Mouse (Mus musculus): Measurements from ENCODE around the gene Btnl1. TPM values are rescaled to one million over a fixed set of nuclear protein-coding genes. Genes with fewer than 3 reads are reported as not detected.

The Btnl1 gene
- polyA plus RNA-seq, 1 experiment from 2014 or later = 0.31 TPM

DNA sequence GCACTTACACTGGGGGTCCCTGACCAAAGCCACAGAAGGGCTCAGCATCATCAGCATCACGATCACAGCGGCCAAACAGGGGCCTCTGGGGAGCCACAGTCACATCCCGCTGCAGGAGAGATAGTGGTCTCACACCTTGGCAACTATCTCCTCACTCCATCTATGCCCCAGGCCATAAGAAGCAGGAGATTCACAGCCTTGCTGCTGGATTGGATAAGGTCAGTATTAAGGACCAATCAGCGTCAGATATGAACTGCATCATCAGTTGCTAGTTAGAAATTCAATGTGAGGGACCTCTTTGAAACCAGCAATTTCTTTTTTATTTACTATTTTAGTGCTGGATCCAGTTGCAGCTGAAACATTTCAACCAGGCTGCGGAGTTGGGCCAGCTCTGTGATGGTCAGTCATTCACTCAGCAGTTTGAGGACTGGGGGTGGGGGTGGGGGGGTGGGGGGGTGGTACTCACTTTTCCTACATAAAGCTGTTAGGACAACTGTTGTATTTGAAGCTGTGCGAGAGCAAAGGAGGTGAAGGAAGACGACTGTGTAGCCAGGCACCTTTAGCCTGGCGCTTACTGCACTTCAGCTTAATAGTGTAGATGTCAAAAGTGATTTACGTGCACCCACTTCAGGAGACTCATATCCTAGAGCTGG, 21.3 kb downstream of the Btnl1 start:
- no peak for ATAC-seq (ENCODE audit: low read depth)
- Histone ChIP-seq H3K36me3 (ENCODE audit: control insufficient read depth, insufficient read depth) (no peaks in the 10 kb centered on the region), H3K9me3 (replicated peaks; ENCODE audit: control insufficient read depth, low read length) (no peaks in the 10 kb centered on the region), H3K4me1 (ENCODE audit: control insufficient read depth, low read depth, low read length) (no peaks in the 10 kb centered on the region), H3K4me2 (ENCODE audit: low read depth, low read length) (peak overlapping the region; percentile 72), H3K4me3 (ENCODE audit: low read depth, low read length) (peak overlapping the region; percentile 55), H3K27me3 (ENCODE audit: control insufficient read depth, insufficient read depth, low read depth, low read length) (peaks cover 5% of the 10 kb centered on the region; the same call in 1 of the 2 replicates), H3K27ac (ENCODE audit: low read length) (no peak overlapping the region), H3K9ac (ENCODE audit: low read depth, low read length) (no peak overlapping the region)
- 15% methylated on average over 9 of the region's 9 CpGs for WGBS (ENCODE audit: insufficient replicate concordance)

DNA sequence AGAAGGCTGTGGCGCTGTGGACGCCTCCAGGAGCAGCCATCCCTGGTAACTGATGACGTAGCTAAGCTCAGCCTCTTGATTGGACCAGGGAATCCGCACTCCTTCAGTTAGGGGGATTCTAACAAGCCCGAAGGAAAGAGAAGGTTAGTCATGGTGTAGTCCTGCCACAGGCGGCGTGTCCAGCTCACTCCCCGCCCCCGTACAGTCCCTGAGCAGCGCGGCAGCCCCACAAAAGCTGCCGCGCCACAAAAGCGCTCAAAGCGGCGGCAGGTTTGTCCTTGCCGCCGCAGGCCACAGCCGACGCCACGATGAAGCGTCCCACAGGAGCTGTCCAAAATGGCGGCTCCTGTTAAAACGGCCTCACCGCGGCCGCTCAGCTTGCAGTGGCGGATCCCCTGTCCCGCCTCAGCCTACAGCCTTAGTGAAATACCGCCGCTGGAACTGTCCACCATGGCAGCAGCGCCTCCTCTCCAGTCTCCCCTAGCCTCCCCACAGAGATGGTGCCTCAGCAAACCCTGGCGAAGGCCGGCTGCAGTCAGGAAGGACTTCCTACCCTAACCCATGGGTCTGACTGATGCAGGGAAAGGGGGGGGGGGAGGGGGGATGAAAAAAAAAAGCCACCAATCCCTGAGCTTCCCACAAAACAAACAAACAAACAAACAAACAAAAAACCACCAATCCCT, 21.9 kb downstream of the Btnl1 start, which contains the start of gene BC051142:
Gene BC051142 (plus strand): TSS at position 110 of the 683 bp plus-strand sequence.
- Histone ChIP-seq H3K4me1 (ENCODE audit: control insufficient read depth, low read depth, low read length) (no peaks in the 10 kb centered on the region), H3K27ac (ENCODE audit: low read length) (no peak within 1 kb of the TSS), H3K36me3 (ENCODE audit: control insufficient read depth, insufficient read depth) (no peaks in the 10 kb centered on the region), H3K4me2 (ENCODE audit: low read depth, low read length) (peak within 1 kb of the TSS; percentile 72), H3K9me3 (replicated peaks; ENCODE audit: control insufficient read depth, low read length) (no peaks in the 10 kb centered on the region), H3K4me3 (ENCODE audit: low read depth, low read length) (peak within 1 kb of the TSS; percentile 55), H3K9ac (ENCODE audit: low read depth, low read length) (peak within 1 kb of the TSS; percentile 31; the same call in 1 of the 2 replicates), H3K27me3 (ENCODE audit: control insufficient read depth, insufficient read depth, low read depth, low read length) (peaks cover 5% of the 10 kb centered on the region; the same call in 1 of the 2 replicates)
- WGBS (ENCODE audit: insufficient replicate concordance) = under 1% methylated on average over 34 of the region's 34 CpGs
- ATAC-seq (ENCODE audit: low read depth) = peak; percentile 59; the same call in 1 of the 2 replicates

DNA sequence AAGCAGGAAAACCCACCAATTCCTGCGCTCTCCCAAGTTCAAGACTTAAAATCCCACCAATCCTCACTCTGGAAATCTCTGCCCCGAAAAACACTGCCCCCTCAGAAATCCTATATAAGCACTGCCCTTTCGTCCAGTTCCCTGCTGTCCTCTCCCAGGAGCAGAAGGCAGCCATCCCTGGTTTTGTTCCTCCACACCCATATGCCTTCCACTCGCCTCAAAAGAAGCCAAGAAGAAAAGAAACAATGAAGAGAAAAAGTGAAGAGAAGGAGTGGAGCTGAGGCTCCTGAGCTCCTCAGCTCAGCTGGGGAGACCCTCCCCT, 22.4 kb downstream of the Btnl1 start:
- 53% methylated on average over 4 of the region's 4 CpGs for WGBS (ENCODE audit: insufficient replicate concordance)
- ATAC-seq (ENCODE audit: low read depth) = no peak
- H3K27ac ChIP-seq (ENCODE audit: low read length) = no peak overlapping the region
- H3K9me3 ChIP-seq (replicated peaks; ENCODE audit: control insufficient read depth, low read length) = no peaks in the 10 kb centered on the region
- no peak overlapping the region for H3K4me2 ChIP-seq (ENCODE audit: low read depth, low read length)
- H3K4me1 ChIP-seq (ENCODE audit: control insufficient read depth, low read depth, low read length) = no peaks in the 10 kb centered on the region
- H3K4me3 ChIP-seq (ENCODE audit: low read depth, low read length) = no peak overlapping the region
- H3K9ac ChIP-seq (ENCODE audit: low read depth, low read length) = no peak overlapping the region
- H3K27me3 ChIP-seq (ENCODE audit: control insufficient read depth, insufficient read depth, low read depth, low read length) = peaks cover 5% of the 10 kb centered on the region; the same call in 1 of the 2 replicates
- no peaks in the 10 kb centered on the region for H3K36me3 ChIP-seq (ENCODE audit: control insufficient read depth, insufficient read depth)

DNA sequence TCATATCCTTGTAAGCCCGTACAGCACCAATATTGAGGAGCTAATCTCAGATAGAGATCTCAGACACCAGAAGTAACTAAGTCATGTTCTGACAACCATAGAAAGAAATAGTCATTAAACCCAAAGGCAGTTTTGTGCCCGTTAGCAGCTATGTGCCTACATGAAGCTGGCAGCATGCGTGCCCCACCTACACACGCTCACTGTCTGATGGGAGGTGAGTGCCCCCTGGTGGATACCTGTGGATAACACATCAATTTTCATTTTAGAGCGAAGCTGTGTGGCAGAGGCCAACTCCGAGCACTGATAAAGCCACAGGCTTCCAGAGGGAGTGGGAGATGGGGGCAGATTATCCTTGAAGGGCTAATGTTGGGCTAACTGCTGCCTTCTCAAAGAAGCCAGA, 34.2 kb downstream of the Btnl1 start:
- Histone ChIP-seq H3K27ac (ENCODE audit: low read length) (no peak overlapping the region), H3K4me3 (ENCODE audit: low read depth, low read length) (no peak overlapping the region), H3K9me3 (replicated peaks; ENCODE audit: control insufficient read depth, low read length) (no peaks in the 10 kb centered on the region), H3K36me3 (ENCODE audit: control insufficient read depth, insufficient read depth) (no peaks in the 10 kb centered on the region), H3K9ac (ENCODE audit: low read depth, low read length) (no peak overlapping the region), H3K27me3 (ENCODE audit: control insufficient read depth, insufficient read depth, low read depth, low read length) (no peaks in the 10 kb centered on the region; the same call in 1 of the 2 replicates), H3K4me2 (ENCODE audit: low read depth, low read length) (no peak overlapping the region), H3K4me1 (ENCODE audit: control insufficient read depth, low read depth, low read length) (no peaks in the 10 kb centered on the region)
- no peak for ATAC-seq (ENCODE audit: low read depth)
- WGBS (ENCODE audit: insufficient replicate concordance) = 14% methylated on average over 6 of the region's 6 CpGs

DNA sequence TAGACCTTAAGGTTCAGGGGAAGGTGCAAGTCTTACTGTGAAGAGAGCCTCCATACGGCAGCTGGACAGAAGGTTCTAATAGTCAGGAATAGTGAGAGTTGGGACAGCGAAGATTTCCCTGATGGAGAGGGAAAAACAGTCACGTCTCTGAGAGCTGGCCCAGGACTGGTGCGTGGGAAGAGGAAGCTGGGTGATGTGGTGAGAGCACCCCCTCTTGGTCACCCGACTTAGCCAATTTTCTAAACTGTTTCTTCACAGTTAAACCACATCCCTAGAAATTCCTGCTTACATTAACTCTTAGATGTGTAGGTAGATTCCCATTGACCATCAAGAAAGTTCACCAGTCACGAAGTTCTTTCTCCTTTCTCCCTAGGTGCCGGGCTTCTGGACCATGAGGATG, 43.1 kb downstream of the Btnl1 start:
- no peak for ATAC-seq (ENCODE audit: low read depth)
- H3K27me3 ChIP-seq (ENCODE audit: control insufficient read depth, insufficient read depth, low read depth, low read length) = no peaks in the 10 kb centered on the region
- no peak overlapping the region for H3K9ac ChIP-seq (ENCODE audit: low read depth, low read length)
- 43% methylated on average over 7 of the region's 7 CpGs for WGBS (ENCODE audit: insufficient replicate concordance)
- no peak overlapping the region for H3K27ac ChIP-seq (ENCODE audit: low read length)
- no peaks in the 10 kb centered on the region for H3K9me3 ChIP-seq (replicated peaks; ENCODE audit: control insufficient read depth, low read length)
- no peaks in the 10 kb centered on the region for H3K36me3 ChIP-seq (ENCODE audit: control insufficient read depth, insufficient read depth)
- no peak overlapping the region for H3K4me3 ChIP-seq (ENCODE audit: low read depth, low read length)
- H3K4me2 ChIP-seq (ENCODE audit: low read depth, low read length) = no peak overlapping the region
- H3K4me1 ChIP-seq (ENCODE audit: control insufficient read depth, low read depth, low read length) = no peaks in the 10 kb centered on the region

DNA sequence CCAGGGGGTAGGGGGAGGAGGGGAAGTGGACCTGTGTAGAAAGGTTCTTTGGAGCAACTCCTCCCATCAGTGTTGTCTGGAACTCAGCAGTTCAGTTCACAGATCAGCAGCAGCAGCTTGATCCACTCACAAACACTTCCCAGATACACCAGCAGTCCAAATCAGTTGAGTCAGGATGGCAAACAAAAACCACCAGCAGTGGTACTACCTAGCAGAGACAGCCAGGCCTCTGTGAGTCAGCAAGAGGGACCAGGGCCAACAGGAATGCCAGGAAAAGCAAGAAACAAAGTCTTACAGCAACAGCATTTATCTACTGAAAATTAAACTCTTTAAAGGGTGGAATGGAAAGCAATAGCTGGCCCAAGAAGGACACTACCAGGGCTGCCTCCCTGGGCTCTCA, 50.7 kb downstream of the Btnl1 start:
- no peak overlapping the region for H3K4me2 ChIP-seq (ENCODE audit: low read depth, low read length)
- no peak overlapping the region for H3K4me3 ChIP-seq (ENCODE audit: low read depth, low read length)
- no peaks in the 10 kb centered on the region for H3K36me3 ChIP-seq (ENCODE audit: control insufficient read depth, insufficient read depth)
- no peak overlapping the region for H3K9ac ChIP-seq (ENCODE audit: low read depth, low read length)
- H3K27ac ChIP-seq (ENCODE audit: low read length) = no peak overlapping the region
- no peak for ATAC-seq (ENCODE audit: low read depth)
- no peaks in the 10 kb centered on the region for H3K27me3 ChIP-seq (ENCODE audit: control insufficient read depth, insufficient read depth, low read depth, low read length)
- no peaks in the 10 kb centered on the region for H3K4me1 ChIP-seq (ENCODE audit: control insufficient read depth, low read depth, low read length)
- H3K9me3 ChIP-seq (replicated peaks; ENCODE audit: control insufficient read depth, low read length) = no peaks in the 10 kb centered on the region

Other genes starting within 250 kb of the Btnl1 start
- 0.74 and 1.0 TPM in 2 replicates for gene H2-DMb2, start 233.8 kb upstream of the Btnl1 start, polyA plus RNA-seq (2015; fragmentation: Nextera tagmentation; extraction: Ambion mirVana)
- 1.3 and 1.5 TPM in 2 replicates for gene H2-DMb1, start 224.1 kb upstream of the Btnl1 start, polyA plus RNA-seq (2015; fragmentation: Nextera tagmentation; extraction: Ambion mirVana)
- gene Tap1, start 189.6 kb upstream of the Btnl1 start, polyA plus RNA-seq (2015; fragmentation: Nextera tagmentation; extraction: Ambion mirVana) = 3.8 and 4.2 TPM in 2 replicates
- gene Psmb9, start 189.4 kb upstream of the Btnl1 start, polyA plus RNA-seq (2015; fragmentation: Nextera tagmentation; extraction: Ambion mirVana) = 9.6 and 9.7 TPM in 2 replicates
- gene Psmb8, start 179.4 kb upstream of the Btnl1 start, polyA plus RNA-seq (2015; fragmentation: Nextera tagmentation; extraction: Ambion mirVana) = 17.7 and 18.5 TPM in 2 replicates
- gene Tap2, start 173.6 kb upstream of the Btnl1 start, polyA plus RNA-seq (2015; fragmentation: Nextera tagmentation; extraction: Ambion mirVana) = 6.7 TPM in 2 replicates
- gene H2-Ob, start 138.2 kb upstream of the Btnl1 start, polyA plus RNA-seq (2015; fragmentation: Nextera tagmentation; extraction: Ambion mirVana) = 0.44 and 0.54 TPM in 2 replicates
- 8.9 and 12.0 TPM in 2 replicates for gene H2-Ab1, start 119.4 kb upstream of the Btnl1 start, polyA plus RNA-seq (2015; fragmentation: Nextera tagmentation; extraction: Ambion mirVana)
- gene H2-Aa, start 89.3 kb upstream of the Btnl1 start, polyA plus RNA-seq (2015; fragmentation: Nextera tagmentation; extraction: Ambion mirVana) = 4.3 and 4.7 TPM in 2 replicates
- gene H2-Eb1, start 71.3 kb upstream of the Btnl1 start, polyA plus RNA-seq (2015; fragmentation: Nextera tagmentation; extraction: Ambion mirVana) = 3.1 and 3.2 TPM in 2 replicates
- gene H2-Eb2, start 51.5 kb upstream of the Btnl1 start, polyA plus RNA-seq (2015; fragmentation: Nextera tagmentation; extraction: Ambion mirVana) = not detected in 2 replicates
- gene Btnl2, start 22.3 kb upstream of the Btnl1 start, polyA plus RNA-seq (2015; fragmentation: Nextera tagmentation; extraction: Ambion mirVana) = 0.04 and 0.13 TPM in 2 replicates
- gene BC051142, start 21.7 kb downstream of the Btnl1 start, polyA plus RNA-seq (2015; fragmentation: Nextera tagmentation; extraction: Ambion mirVana) = 0.12 and 0.16 TPM in 2 replicates
- gene Btnl4, start 100.2 kb downstream of the Btnl1 start, polyA plus RNA-seq (2015; fragmentation: Nextera tagmentation; extraction: Ambion mirVana) = 0.14 TPM in 1 of 2 replicates, not detected in the other
- gene Btnl6, start 140.2 kb downstream of the Btnl1 start, polyA plus RNA-seq (2015; fragmentation: Nextera tagmentation; extraction: Ambion mirVana) = 0.17 TPM in 1 of 2 replicates, not detected in the other
- 0.71 and 0.81 TPM in 2 replicates for gene Notch4, start 187.1 kb downstream of the Btnl1 start, polyA plus RNA-seq (2015; fragmentation: Nextera tagmentation; extraction: Ambion mirVana)
- 14.4 and 15.3 TPM in 2 replicates for gene Gpsm3, start 212.7 kb downstream of the Btnl1 start, polyA plus RNA-seq (2015; fragmentation: Nextera tagmentation; extraction: Ambion mirVana)
- 2.5 and 3.2 TPM in 2 replicates for gene Pbx2, start 214.1 kb downstream of the Btnl1 start, polyA plus RNA-seq (2015; fragmentation: Nextera tagmentation; extraction: Ambion mirVana)
- gene Ager, start 220.7 kb downstream of the Btnl1 start, polyA plus RNA-seq (2015; fragmentation: Nextera tagmentation; extraction: Ambion mirVana) = 0.57 and 0.77 TPM in 2 replicates
- 90.3 and 92.4 TPM in 2 replicates for gene Rnf5, start 226.6 kb downstream of the Btnl1 start, polyA plus RNA-seq (2015; fragmentation: Nextera tagmentation; extraction: Ambion mirVana)
- 18.4 and 21.3 TPM in 2 replicates for gene Agpat1, start 227.1 kb downstream of the Btnl1 start, polyA plus RNA-seq (2015; fragmentation: Nextera tagmentation; extraction: Ambion mirVana)
- 0.33 and 0.51 TPM in 2 replicates for gene Egfl8, start 238.8 kb downstream of the Btnl1 start, polyA plus RNA-seq (2015; fragmentation: Nextera tagmentation; extraction: Ambion mirVana)

Measured in liver, embryonic 16.5 days (tissue).